Mouse (Mus musculus): Measurements from ENCODE around the gene Olfr552.

DNA sequence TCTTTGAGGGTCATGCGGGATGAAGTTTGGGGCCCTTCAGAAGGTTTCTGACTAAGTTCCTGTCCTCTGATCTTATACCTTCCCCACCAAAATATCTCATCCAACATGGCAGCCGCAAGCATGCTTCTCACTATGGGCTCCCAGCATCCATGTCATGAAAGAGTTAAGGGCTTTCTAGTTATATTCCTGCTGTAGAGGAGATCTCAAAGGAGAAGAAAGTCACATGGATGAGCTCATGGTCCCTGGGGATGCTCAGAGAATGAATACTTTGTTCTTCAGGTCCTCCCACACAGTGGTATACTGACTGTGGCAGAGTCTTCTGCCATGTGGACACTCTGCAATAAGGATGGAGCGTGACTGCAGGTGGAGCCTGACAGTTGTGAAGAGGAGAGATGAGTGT, 48.0 kb upstream of the Olfr552 start, which contains the start of gene Olfr549:
- TF ChIP-seq CTCF (IDR thresholded peaks at IDR 0.05) (no peak), EP300 (IDR thresholded peaks at IDR 0.05) (no peak)

Data from lung, postnatal 0 days (tissue).